Mouse (Mus musculus) v-Abl transformed pro-B cells (cell line): ENCODE results near the gene Usp15.

Experiments
- in situ Hi-C, 2 experiments: fragments of 400-800 bp; cut with MboI; formaldehyde crosslinking; loops; one replicate each; pipeline ENCODE4 v1.15.1; 2025; ENCODE audit not compliant: unreplicated experiment in 2 of 2

Usp15 gene

GRCm38 (mm10) chr10:123185907-123186306 is 10.9 kb downstream of the Usp15 start:
- in situ Hi-C loops = loop anchor here in 1 of 2 experiments (25.0 kb wide), 1 partner anchor 1574 kb away; no protein-coding TSS in a partner anchor

GRCm38 (mm10) chr10:123183743-123184142 is 13.1 kb downstream of the Usp15 start:
- in situ Hi-C loops = loop anchor here in 1 of 2 experiments (25.0 kb wide), 1 partner anchor 1571 kb away; no protein-coding TSS in a partner anchor

GRCm38 (mm10) chr10:123183243-123183642 is 13.6 kb downstream of the Usp15 start:
- in situ Hi-C loops = loop anchor here in 1 of 2 experiments (25.0 kb wide), 1 partner anchor 1571 kb away; no protein-coding TSS in a partner anchor

- in situ Hi-C loops = loop anchor here in 1 of 2 experiments (25.0 kb wide), 1 partner anchor 1570 kb away; no protein-coding TSS in a partner anchor
These were observed 14.4 kb downstream of the Usp15 start for GRCm38 (mm10) chr10:123182391-123182790.

DNA sequence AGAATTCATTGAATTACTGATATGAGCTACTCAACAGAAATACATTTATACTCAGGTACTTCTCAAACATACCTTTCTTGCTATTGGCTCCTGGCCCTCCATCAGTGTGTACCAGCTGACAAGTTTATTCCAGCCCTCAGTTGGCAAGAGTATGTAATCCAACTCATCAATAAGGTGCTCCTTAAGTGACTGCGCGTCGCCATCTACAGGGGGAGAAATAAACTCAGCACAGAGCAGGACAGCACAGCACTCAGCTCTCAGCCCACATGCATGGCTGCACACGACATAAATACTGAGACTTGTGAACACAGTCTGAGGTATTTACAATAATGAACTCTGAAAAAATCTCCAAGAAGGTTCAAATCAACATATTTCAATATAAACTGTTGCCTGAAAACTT is 21.0 kb downstream of the Usp15 start:
- in situ Hi-C loops = loop anchor here (10.0 to 25.0 kb wide), 2 partner anchors 131 to 1563 kb away; no protein-coding TSS in a partner anchor

GRCm38 (mm10) chr10:123170898-123171297 is 25.9 kb downstream of the Usp15 start:
- in situ Hi-C loops = loop anchor here in 1 of 2 experiments (10.0 kb wide), 1 partner anchor 126 kb away; no protein-coding TSS in a partner anchor

DNA sequence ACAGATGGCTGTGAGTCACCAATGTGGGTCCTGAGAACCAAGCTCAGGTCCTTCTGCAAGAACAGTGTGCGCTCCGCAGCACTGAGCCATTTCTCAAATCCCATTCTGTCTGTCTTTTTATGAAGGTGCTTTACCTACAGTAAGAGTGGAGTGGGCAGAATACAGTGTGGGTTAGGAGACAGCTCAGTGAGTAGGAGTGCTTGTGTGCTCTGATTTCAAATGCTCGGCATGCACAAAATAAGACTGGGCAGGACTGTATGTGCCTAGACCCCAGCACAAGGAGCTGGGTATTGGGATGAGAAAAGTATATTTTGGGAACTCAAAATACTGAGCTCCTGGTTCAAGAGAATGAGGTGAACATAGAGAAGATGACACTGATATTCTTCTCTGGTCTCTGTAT is 31.3 kb downstream of the Usp15 start:
- in situ Hi-C loops = loop anchor here (5.0 kb wide), 2 partner anchors 38 to 43 kb away; no protein-coding TSS in a partner anchor

- in situ Hi-C loops = no loop called here
These were observed 36.3 kb downstream of the Usp15 start for GRCm38 (mm10) chr10:123160508-123160907.

- in situ Hi-C loops = no loop called here
These were observed 37.5 kb downstream of the Usp15 start for GRCm38 (mm10) chr10:123159316-123159715.

- in situ Hi-C loops = no loop called here
These were observed 40.4 kb downstream of the Usp15 start for GRCm38 (mm10) chr10:123156392-123156791.

GRCm38 (mm10) chr10:123155764-123156163 is 41.0 kb downstream of the Usp15 start:
- in situ Hi-C loops = no loop called here

- in situ Hi-C loops = no loop called here
These were observed 43.5 kb downstream of the Usp15 start for GRCm38 (mm10) chr10:123153321-123153720.

- in situ Hi-C loops = no loop called here
These were observed 48.6 kb downstream of the Usp15 start for GRCm38 (mm10) chr10:123148025-123148814.

GRCm38 (mm10) chr10:123147180-123147579 is 49.6 kb downstream of the Usp15 start:
- in situ Hi-C loops = no loop called here

- in situ Hi-C loops = no loop called here
These were observed 50.4 kb downstream of the Usp15 start for GRCm38 (mm10) chr10:123146349-123146748.

DNA sequence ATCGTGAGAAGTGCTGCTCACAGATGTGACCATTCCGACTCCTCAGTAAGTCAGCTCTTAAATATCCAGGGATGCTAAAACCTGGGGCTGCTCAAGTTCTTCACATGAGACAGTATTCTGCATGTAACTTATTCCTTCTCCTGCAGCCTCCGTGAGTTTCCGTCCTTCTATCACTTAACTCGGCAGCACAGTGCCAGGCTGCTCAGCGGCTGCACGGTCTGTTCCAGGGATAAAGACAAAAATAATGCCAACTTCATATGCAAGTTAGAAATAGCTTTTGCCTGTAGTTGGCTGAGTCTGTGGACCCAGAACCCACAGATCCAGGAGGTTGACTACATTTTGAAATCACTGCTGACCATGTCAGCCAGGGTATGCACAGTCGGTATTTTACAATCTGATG is 52.5 kb downstream of the Usp15 start:
- in situ Hi-C loops = no loop called here

DNA sequence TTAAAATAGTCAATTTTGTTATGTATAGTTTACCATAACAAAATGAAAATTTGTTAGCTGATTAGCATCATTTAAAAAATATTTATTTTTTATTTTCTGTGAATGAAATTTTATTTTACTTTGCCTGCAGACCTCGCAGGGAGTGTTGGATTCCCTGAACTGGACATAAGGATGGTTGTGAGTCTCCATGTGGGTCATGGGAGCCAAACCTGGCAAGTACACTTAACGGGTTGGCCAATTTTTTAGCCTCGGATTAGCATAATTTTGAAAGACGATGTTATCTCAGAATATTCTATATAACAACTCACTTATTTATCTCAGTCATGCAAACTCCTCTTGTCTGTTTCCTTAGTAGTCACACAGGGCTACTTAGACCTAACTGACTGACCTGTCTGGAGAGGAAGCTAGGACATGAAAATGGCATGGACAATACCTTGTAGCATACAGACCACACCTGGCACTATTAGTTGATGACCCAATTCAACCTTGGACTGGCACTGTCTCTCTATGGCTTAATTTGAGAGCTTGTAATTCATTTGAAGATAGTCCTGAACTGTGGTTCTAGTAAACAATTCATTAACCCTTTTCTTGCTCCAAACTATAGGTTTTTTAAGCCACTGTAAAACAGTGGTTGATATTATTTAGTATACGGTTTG is 54.3 kb downstream of the Usp15 start:
- in situ Hi-C loops = no loop called here

DNA sequence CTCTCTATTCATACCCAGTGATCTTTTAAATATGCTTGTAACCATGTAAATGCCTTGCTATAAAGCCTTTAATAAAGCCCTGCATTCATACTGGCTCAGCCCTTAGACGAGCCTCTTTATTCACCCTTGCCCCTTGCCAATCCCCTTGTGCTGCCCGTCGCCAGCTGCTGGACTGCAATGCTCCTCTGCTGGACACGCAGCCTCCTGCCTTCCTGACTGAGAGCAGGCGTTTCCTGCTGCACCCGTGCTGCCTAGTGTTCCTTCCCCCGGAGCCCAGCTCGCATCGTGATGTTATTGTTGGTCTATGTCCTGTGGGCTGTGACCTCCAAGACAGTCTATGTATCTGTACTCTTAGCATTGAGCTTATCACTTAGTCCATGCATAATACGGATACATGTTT is 61.0 kb downstream of the Usp15 start:
- in situ Hi-C loops = no loop called here

GRCm38 (mm10) chr10:123131487-123131886 is 65.3 kb downstream of the Usp15 start:
- in situ Hi-C loops = no loop called here

- in situ Hi-C loops = loop anchor here in 1 of 2 experiments (5.0 to 25.0 kb wide), 2 partner anchors 46 to 109 kb away; no protein-coding TSS in a partner anchor
These were observed 76.0 kb downstream of the Usp15 start for GRCm38 (mm10) chr10:123120666-123121392.
